ENCODE assay signal across 8 mouse cellular contexts in genomic region chr3:135440621-135441020, GRCm38 (mm10). TPM values are rescaled to one million over a fixed set of nuclear protein-coding genes. Genes with fewer than 3 reads are reported as not detected.
DNase-seq lines count a peak whose midpoint lies in the region; ATAC-seq and TF ChIP-seq lines count a peak whose summit lies in the region.

No protein-coding gene starts in this region.

- peaks cover 42% of the 10 kb centered on the region for H3K4me1 ChIP-seq in heart, embryonic 13.5 days
- no peaks in the 10 kb centered on the region for H3K4me1 ChIP-seq in ES-Bruce4 (ENCODE audit: control insufficient read depth, insufficient read depth, low read length)
- peaks cover 12% of the 10 kb centered on the region for H3K4me1 ChIP-seq in limb, embryonic 15.5 days

- peak overlapping the region; percentile 100 for H3K27ac ChIP-seq in heart, embryonic 13.5 days (replicated peaks)
- peak overlapping the region; percentile 59; the same call in 1 of the 2 replicates for H3K27ac ChIP-seq in ES-Bruce4 (ENCODE audit: insufficient read depth, low read length)
- H3K27ac ChIP-seq in limb, embryonic 15.5 days = peak overlapping the region; percentile 100; the same call in 1 of the 2 replicates

- H3K9ac ChIP-seq in heart, embryonic 13.5 days = peak overlapping the region; percentile 98
- peak overlapping the region; percentile 95 for H3K9ac ChIP-seq in ES-Bruce4 (ENCODE audit: low read depth, poor library complexity, severe bottlenecking)
- H3K9ac ChIP-seq in limb, embryonic 15.5 days = peak overlapping the region; percentile 95; the same call in 1 of the 2 replicates

- H3K36me3 ChIP-seq in heart, embryonic 13.5 days = peaks cover 28% of the 10 kb centered on the region
- peaks cover 47% of the 10 kb centered on the region for H3K36me3 ChIP-seq in ES-Bruce4 (ENCODE audit: control insufficient read depth, insufficient read depth, low read length, poor library complexity, severe bottlenecking)
- H3K36me3 ChIP-seq in limb, embryonic 15.5 days = 0 out of 2 replicates have a peak, but pooled peaks cover 2% of the 10 kb centered on the region

- no peak for TF ChIP-seq EP300 in ES-Bruce4 (IDR thresholded peaks at IDR 0.05; ENCODE audit: insufficient read depth, low read depth, low read length)

- H3K4me3 ChIP-seq in heart, embryonic 13.5 days = peak overlapping the region; percentile 97
- peak overlapping the region; percentile 77; the same call in 1 of the 2 replicates for H3K4me3 ChIP-seq in ES-Bruce4 (ENCODE audit: low read depth, low read length)
- peak overlapping the region; percentile 81 for H3K4me3 ChIP-seq in limb, embryonic 15.5 days

- WGBS in heart, embryonic 13.5 days = 22% methylated on average over 10 of the region's 10 CpGs
- 23% methylated on average over 10 of the region's 10 CpGs for WGBS in limb, embryonic 15.5 days

- H3K27me3 ChIP-seq in heart, embryonic 13.5 days (replicated peaks) = no peaks in the 10 kb centered on the region
- H3K27me3 ChIP-seq in ES-Bruce4 (ENCODE audit: control insufficient read depth, insufficient read depth, low read length, poor library complexity, severe bottlenecking) = no peaks in the 10 kb centered on the region
- no peaks in the 10 kb centered on the region for H3K27me3 ChIP-seq in limb, embryonic 15.5 days

- no peak for DNase-seq in heart, postnatal 14 days
- DNase-seq in ovary, postnatal 36 days (ENCODE audit: low spot score) = no peak
- no peak for DNase-seq in spleen, adult 18-20 months
- DNase-seq in left cerebral cortex, postnatal 25 days (ENCODE audit: low spot score in 2 of 2) = no peak

- no peaks in the 10 kb centered on the region for H3K9me3 ChIP-seq in heart, embryonic 13.5 days
- H3K9me3 ChIP-seq in ES-Bruce4 (replicated peaks; ENCODE audit: control insufficient read depth, insufficient read depth, low read length, poor library complexity, severe bottlenecking) = no peaks in the 10 kb centered on the region
- H3K9me3 ChIP-seq in limb, embryonic 15.5 days = no peaks in the 10 kb centered on the region

- intact Hi-C loops in heart, postnatal 14 days (cut with DNase I) = loop anchor here (2.0 to 10.0 kb wide), 2 partner anchors 14 to 64 kb away; no protein-coding TSS in a partner anchor
- intact Hi-C loops in left cerebral cortex, postnatal 25 days (cut with DNase I) = no loop called here

- peak overlapping the region; percentile 92 for H3K4me2 ChIP-seq in heart, embryonic 13.5 days
- H3K4me2 ChIP-seq in limb, embryonic 15.5 days = peak overlapping the region; percentile 60

- no peak for TF ChIP-seq CTCF in ES-Bruce4 (IDR thresholded peaks at IDR 0.05; ENCODE audit: low read depth, low read length)

- TF ChIP-seq POLR2A in ES-Bruce4 (IDR thresholded peaks at IDR 0.05; ENCODE audit: insufficient read depth, low read length) = no peak

- no peak for ATAC-seq in heart, embryonic 13.5 days (ENCODE audit: extremely low read depth, insufficient number of reproducible peaks, low FRiP score, low TSS enrichment)
- ATAC-seq in erythroid progenitor cell, adult 5-6 weeks (replicated peaks; ENCODE audit: low FRiP score, poor library complexity, severe bottlenecking) = 0 out of 2 replicates have a peak, but pooled peaks have one; percentile 22
- no peak for ATAC-seq in limb, embryonic 15.5 days (ENCODE audit: insufficient number of reproducible peaks, low FRiP score, low TSS enrichment, low read depth)

RNA-seq across cellular contexts. Expression of gene Ube2d3, which starts 2.7 kb away (rescaled TPM):
- polyA plus RNA-seq in heart, embryonic 13.5 days (2015; fragmentation: Nextera tagmentation; extraction: Ambion mirVana) = 398 and 436 TPM in 2 replicates
- 100 to 1,000 TPM; 292 to 344 TPM for total RNA-seq in heart, postnatal 14 days (2021)
- polyA plus RNA-seq in ES-Bruce4 (2011; ENCODE audit: insufficient read depth, insufficient read length, low read depth, missing spikeins) = 485 and 516 TPM in 2 replicates
- 276 and 281 TPM in 2 replicates for total RNA-seq in erythroid progenitor cell, adult 5-6 weeks (2015; ENCODE audit: low replicate concordance)
- 204 and 271 TPM in 2 replicates for total RNA-seq in erythroid progenitor cell, adult 5-6 weeks (2017; ENCODE audit: low replicate concordance)
- 467 and 488 TPM in 2 replicates for polyA plus RNA-seq in limb, embryonic 15.5 days (2015; fragmentation: Nextera tagmentation; extraction: Ambion mirVana)
- 100 to 1,000 TPM; 231 to 239 TPM for total RNA-seq in left cerebral cortex, postnatal 25 days (2021)

RNA-seq across cellular contexts. Expression of gene Cisd2, which starts 16.9 kb away (rescaled TPM):
- polyA plus RNA-seq in heart, embryonic 13.5 days (2015; fragmentation: Nextera tagmentation; extraction: Ambion mirVana) = 45.3 and 52.7 TPM in 2 replicates
- total RNA-seq in heart, postnatal 14 days (2021) = 10 to 100 TPM; 43.0 to 45.7 TPM
- polyA plus RNA-seq in ES-Bruce4 (2011; ENCODE audit: insufficient read depth, insufficient read length, low read depth, missing spikeins) = 24.7 and 26.2 TPM in 2 replicates
- total RNA-seq in erythroid progenitor cell, adult 5-6 weeks (2015; ENCODE audit: low replicate concordance) = 37.1 and 72.1 TPM in 2 replicates
- total RNA-seq in erythroid progenitor cell, adult 5-6 weeks (2017; ENCODE audit: low replicate concordance) = 24.4 and 40.6 TPM in 2 replicates
- polyA plus RNA-seq in limb, embryonic 15.5 days (2015; fragmentation: Nextera tagmentation; extraction: Ambion mirVana) = 49.4 and 51.0 TPM in 2 replicates
- 10 to 100 TPM; 40.3 to 41.4 TPM for total RNA-seq in left cerebral cortex, postnatal 25 days (2021)

RNA-seq across cellular contexts. Expression of gene Manba, which starts 44.8 kb away (rescaled TPM):
- polyA plus RNA-seq in heart, embryonic 13.5 days (2015; fragmentation: Nextera tagmentation; extraction: Ambion mirVana) = 31.5 and 37.4 TPM in 2 replicates
- 10 to 100 TPM; 18.0 to 19.3 TPM for total RNA-seq in heart, postnatal 14 days (2021)
- 114 and 122 TPM in 2 replicates for polyA plus RNA-seq in ES-Bruce4 (2011; ENCODE audit: insufficient read depth, insufficient read length, low read depth, missing spikeins)
- 16.2 and 17.6 TPM in 2 replicates for total RNA-seq in erythroid progenitor cell, adult 5-6 weeks (2015; ENCODE audit: low replicate concordance)
- total RNA-seq in erythroid progenitor cell, adult 5-6 weeks (2017; ENCODE audit: low replicate concordance) = 1.4 and 7.1 TPM in 2 replicates
- 7.4 and 9.5 TPM in 2 replicates for polyA plus RNA-seq in limb, embryonic 15.5 days (2015; fragmentation: Nextera tagmentation; extraction: Ambion mirVana)
- total RNA-seq in left cerebral cortex, postnatal 25 days (2021) = 1 to 10 TPM; 7.2 to 7.9 TPM
